Mouse (Mus musculus) hindbrain, embryonic 10.5 days (tissue): ENCODE results near the gene C1s2. TPM values are rescaled to one million over a fixed set of nuclear protein-coding genes. Genes with fewer than 3 reads are reported as not detected.
"Not testable (repeated sequence)": the region's sequence is repeated elsewhere in the genome, so short reads cannot be mapped to it uniquely, and the experiment has no call there.

Experiments used
- DNase-seq: peaks from one replicate; pipeline ENCODE4 v3.0.0-alpha.2; 2017; ENCODE audit warnings: low spot score
- H3K27ac ChIP-seq: fragments of 300-500 bp; sonication (generic); 2 replicates; pipeline ENCODE4 v1.5.1; 2016; ENCODE audit warnings: mild to moderate bottlenecking, moderate library complexity
- H3K27me3 ChIP-seq: fragments of 300-500 bp; sonication (generic); 2 replicates; pipeline ENCODE4 v1.6.1; 2016; ENCODE audit warnings: mild to moderate bottlenecking; ENCODE audit not compliant: poor library complexity, insufficient read depth, severe bottlenecking
- H3K36me3 ChIP-seq: fragments of 300-500 bp; sonication (generic); 2 replicates; pipeline ENCODE4 v1.6.1; 2016; ENCODE audit warnings: mild to moderate bottlenecking, moderate library complexity
- H3K4me1 ChIP-seq: fragments of 300-500 bp; sonication (generic); replicated peaks from 2 replicates; pipeline ENCODE4 v1.6.1; 2016; ENCODE audit warnings: mild to moderate bottlenecking
- H3K4me3 ChIP-seq: fragments of 300-500 bp; sonication (generic); 2 replicates; pipeline ENCODE4 v1.5.1; 2016; ENCODE audit warnings: mild to moderate bottlenecking, moderate library complexity
- H3K9me3 ChIP-seq: fragments of 300-500 bp; sonication (generic); 2 replicates; pipeline ENCODE4 v1.6.1; 2016; ENCODE audit warnings: mild to moderate bottlenecking, moderate library complexity
- WGBS: fragments of 180-500 bp; shearing (Covaris S2); methylation state at CpG from one replicate; pipeline ENCODE4 v1.1.7; 2016; 5-methylcytosine and 5-hydroxymethylcytosine counted together
- polyA plus RNA-seq: library from polyadenylated mRNA; unstranded; fragments of >200 nt; fragmentation: Nextera tagmentation; extraction: Ambion mirVana; gene quantifications from 2 replicates; pipeline ENCODE4 v1.2.1, GENCODE M21; 2016

The C1s2 gene
- polyA plus RNA-seq, 1 experiment from 2014 or later = not detected

GRCm38 (mm10) chr6:124602031-124602430 lies 33.9 kb downstream of the C1s2 start:
- DNase-seq = no peak
- peaks cover 5% of the 10 kb centered on the region; the same call in 1 of the 2 replicates for H3K9me3 ChIP-seq
- H3K36me3 ChIP-seq = no peaks in the 10 kb centered on the region
- H3K4me3 ChIP-seq = no peak overlapping the region
- H3K27me3 ChIP-seq = no peaks in the 10 kb centered on the region
- WGBS = 95% methylated on average over 4 of the region's 4 CpGs
- H3K27ac ChIP-seq = no peak overlapping the region
- H3K4me1 ChIP-seq = no peaks in the 10 kb centered on the region

- WGBS = 78% methylated on average over 8 of the region's 8 CpGs
- no peak for DNase-seq
- no peak overlapping the region for H3K4me3 ChIP-seq
- no peak overlapping the region for H3K27ac ChIP-seq
- no peaks in the 10 kb centered on the region for H3K4me1 ChIP-seq
- H3K27me3 ChIP-seq = no peaks in the 10 kb centered on the region
- peaks cover 3% of the 10 kb centered on the region; the same call in 1 of the 2 replicates for H3K9me3 ChIP-seq
- H3K36me3 ChIP-seq = no peaks in the 10 kb centered on the region
These were observed 42.8 kb downstream of the C1s2 start for GRCm38 (mm10) chr6:124593121-124593520.

- H3K36me3 ChIP-seq = no peaks in the 10 kb centered on the region
- no peak overlapping the region for H3K27ac ChIP-seq
- no peak overlapping the region for H3K4me3 ChIP-seq
- DNase-seq = no peak
- 90% methylated on average over 4 of the region's 4 CpGs for WGBS
- H3K4me1 ChIP-seq = no peaks in the 10 kb centered on the region
- no peaks in the 10 kb centered on the region for H3K27me3 ChIP-seq
- peaks cover 3% of the 10 kb centered on the region; the same call in 1 of the 2 replicates for H3K9me3 ChIP-seq
These were observed 43.6 kb downstream of the C1s2 start for GRCm38 (mm10) chr6:124592186-124592700.

GRCm38 (mm10) chr6:124588771-124589170 lies 47.1 kb downstream of the C1s2 start:
- Histone ChIP-seq H3K27me3 (no peaks in the 10 kb centered on the region), H3K36me3 (no peaks in the 10 kb centered on the region), H3K27ac (no peak overlapping the region), H3K9me3 (no peaks in the 10 kb centered on the region), H3K4me3 (no peak overlapping the region), H3K4me1 (no peaks in the 10 kb centered on the region)
- no peak for DNase-seq

- Histone ChIP-seq H3K27ac (no peak overlapping the region), H3K4me1 (no peaks in the 10 kb centered on the region), H3K27me3 (no peaks in the 10 kb centered on the region), H3K4me3 (no peak overlapping the region), H3K9me3 (no peaks in the 10 kb centered on the region), H3K36me3 (no peaks in the 10 kb centered on the region)
- WGBS = 81% methylated on average over 4 of the region's 4 CpGs
- no peak for DNase-seq
These were observed 49.6 kb downstream of the C1s2 start for GRCm38 (mm10) chr6:124586266-124586665.

- 91% methylated on average over 3 of the region's 3 CpGs for WGBS
- no peaks in the 10 kb centered on the region for H3K36me3 ChIP-seq
- H3K4me1 ChIP-seq = no peaks in the 10 kb centered on the region
- no peaks in the 10 kb centered on the region for H3K9me3 ChIP-seq
- no peak overlapping the region for H3K27ac ChIP-seq
- no peak overlapping the region for H3K4me3 ChIP-seq
- DNase-seq = no peak
- no peaks in the 10 kb centered on the region for H3K27me3 ChIP-seq
These were observed 50.1 kb downstream of the C1s2 start for GRCm38 (mm10) chr6:124585761-124586160.

GRCm38 (mm10) chr6:124584935-124585334 lies 51.0 kb downstream of the C1s2 start:
- no peaks in the 10 kb centered on the region for H3K4me1 ChIP-seq
- no peaks in the 10 kb centered on the region for H3K36me3 ChIP-seq
- no peak for DNase-seq
- 86% methylated on average over 3 of the region's 3 CpGs for WGBS
- no peak overlapping the region for H3K4me3 ChIP-seq
- no peak overlapping the region for H3K27ac ChIP-seq
- H3K9me3 ChIP-seq = no peaks in the 10 kb centered on the region
- H3K27me3 ChIP-seq = no peaks in the 10 kb centered on the region

- Histone ChIP-seq H3K27ac (no peak overlapping the region), H3K4me1 (no peaks in the 10 kb centered on the region), H3K4me3 (no peak overlapping the region), H3K36me3 (no peaks in the 10 kb centered on the region), H3K27me3 (no peaks in the 10 kb centered on the region), H3K9me3 (no peaks in the 10 kb centered on the region)
- 92% methylated on average over 1 of the region's 1 CpGs for WGBS
- no peak for DNase-seq
These were observed 53.7 kb downstream of the C1s2 start for GRCm38 (mm10) chr6:124582231-124582630.

GRCm38 (mm10) chr6:124580155-124580554 lies 55.7 kb downstream of the C1s2 start:
- not testable (repeated sequence) for H3K4me3 ChIP-seq, DNase-seq, H3K9me3 ChIP-seq, H3K27ac ChIP-seq, H3K36me3 ChIP-seq, H3K27me3 ChIP-seq, H3K4me1 ChIP-seq
- 86% methylated on average over 7 of the region's 7 CpGs for WGBS

- not testable (repeated sequence) for H3K36me3 ChIP-seq, H3K27me3 ChIP-seq, H3K4me1 ChIP-seq, H3K4me3 ChIP-seq, DNase-seq, H3K9me3 ChIP-seq, H3K27ac ChIP-seq
- 86% methylated on average over 3 of the region's 3 CpGs for WGBS
These were observed 60.7 kb downstream of the C1s2 start for GRCm38 (mm10) chr6:124575155-124575678.

Other genes with a start within 250 kb of the C1s2 start
- gene Pex5, start 221.0 kb downstream of the C1s2 start, polyA plus RNA-seq = 46.9 and 51.7 TPM in 2 replicates
- gene Clstn3, start 171.3 kb downstream of the C1s2 start, polyA plus RNA-seq = 8.8 and 20.4 TPM in 2 replicates
- 0.14 and 0.47 TPM in 2 replicates for gene C1rl, start 143.0 kb downstream of the C1s2 start, polyA plus RNA-seq
- gene C1ra, start 123.7 kb downstream of the C1s2 start, polyA plus RNA-seq = 0.06 and 0.33 TPM in 2 replicates
- gene C1s1, start 93.7 kb downstream of the C1s2 start, polyA plus RNA-seq = 0.51 and 0.75 TPM in 2 replicates
- not detected in 2 replicates for gene C1rb, start 65.8 kb downstream of the C1s2 start, polyA plus RNA-seq
- gene Lpcat3, start 26.9 kb upstream of the C1s2 start, polyA plus RNA-seq = 39.6 and 43.6 TPM in 2 replicates
- 215 and 232 TPM in 2 replicates for gene Emg1, start 76.1 kb upstream of the C1s2 start, polyA plus RNA-seq
- 410 and 445 TPM in 2 replicates for gene Phb2, start 76.3 kb upstream of the C1s2 start, polyA plus RNA-seq
- 7.9 and 8.2 TPM in 2 replicates for gene Ptpn6, start 102.6 kb upstream of the C1s2 start, polyA plus RNA-seq
- 446 and 555 TPM in 2 replicates for gene Grcc10, start 105.3 kb upstream of the C1s2 start, polyA plus RNA-seq
- gene Gm45234, start 119.9 kb upstream of the C1s2 start, polyA plus RNA-seq = not detected in 2 replicates
- 11.2 and 13.0 TPM in 2 replicates for gene Atn1, start 120.4 kb upstream of the C1s2 start, polyA plus RNA-seq
- gene Eno2, start 133.6 kb upstream of the C1s2 start, polyA plus RNA-seq = 3.4 and 5.4 TPM in 2 replicates
- 2.5 and 4.8 TPM in 2 replicates for gene Lrrc23, start 143.6 kb upstream of the C1s2 start, polyA plus RNA-seq
- 8.3 and 8.7 TPM in 2 replicates for gene Spsb2, start 172.6 kb upstream of the C1s2 start, polyA plus RNA-seq
- gene Tpi1, start 178.2 kb upstream of the C1s2 start, polyA plus RNA-seq = 794 and 931 TPM in 2 replicates
- 206 and 211 TPM in 2 replicates for gene Usp5, start 193.4 kb upstream of the C1s2 start, polyA plus RNA-seq
- gene Cdca3, start 193.5 kb upstream of the C1s2 start, polyA plus RNA-seq = 232 and 255 TPM in 2 replicates
- gene Gnb3, start 204.2 kb upstream of the C1s2 start, polyA plus RNA-seq = 0.44 and 0.76 TPM in 2 replicates
- gene P3h3, start 221.7 kb upstream of the C1s2 start, polyA plus RNA-seq = 12.6 and 13.4 TPM in 2 replicates
- 2.3 and 5.0 TPM in 2 replicates for gene Gpr162, start 227.9 kb upstream of the C1s2 start, polyA plus RNA-seq